Mouse (Mus musculus) heart, adult 2 months (tissue): ENCODE measurements at regions not wholly inside any gene's neighbourhood (a gene's known extent, or its start where the extent isn't known, plus 50 kb on each side); places are given as distances from the start of the nearest gene placed in this dataset.

Experiments used
- CTCF ChIP-seq: fragments of 200-600 bp; IDR thresholded peaks from 2 replicates; pipeline ENCODE4 v1.8.1; 2022; ENCODE audit warnings: antibody characterized with exemption, mild to moderate bottlenecking, moderate library complexity
- EP300 ChIP-seq: fragments of 200-500 bp; IDR thresholded peaks from 2 replicates; pipeline ENCODE4 v1.6.1; 2011; ENCODE audit warnings: low read depth, low read length, control low read depth; ENCODE audit not compliant: insufficient read depth
- POLR2A ChIP-seq: fragments of 200-500 bp; IDR thresholded peaks from 2 replicates; pipeline ENCODE4 v1.6.1; 2011; ENCODE audit warnings: mild to moderate bottlenecking, low read depth, low read length, control low read depth; ENCODE audit not compliant: insufficient read depth

- no peak for TF ChIP-seq CTCF
- no peak for TF ChIP-seq POLR2A
- no peak for TF ChIP-seq EP300
These were observed 592.5 kb downstream of the Etv1 start for GRCm38 (mm10) chr12:39371480-39372245.
